Mouse (Mus musculus) megakaryocyte, embryonic 14.5 days (primary cell): Measurements from ENCODE around the gene Chd4. TPM values are rescaled to one million over a fixed set of nuclear protein-coding genes. Genes with fewer than 3 reads are reported as not detected.

Source experiments
- H3K27me3 ChIP-seq: replicated peaks from 2 replicates; pipeline ENCODE3; 2012; ENCODE audit warnings: inconsistent platforms
- H3K36me3 ChIP-seq: replicated peaks from 2 replicates; pipeline ENCODE3; 2012; ENCODE audit warnings: low read length, inconsistent platforms, mixed read lengths
- H3K4me1 ChIP-seq: 2 replicates; pipeline ENCODE4 v1.6.1; 2012; ENCODE audit warnings: inconsistent platforms
- H3K4me3 ChIP-seq: replicated peaks from 2 replicates; pipeline ENCODE3; 2012; ENCODE audit warnings: moderate library complexity, mild to moderate bottlenecking, inconsistent platforms
- H3K9me3 ChIP-seq: 2 replicates; pipeline ENCODE4 v1.6.1; 2012; ENCODE audit warnings: inconsistent platforms
- FLI1 ChIP-seq: IDR thresholded peaks from 2 replicates; pipeline ENCODE4 v1.6.1; 2012; ENCODE audit warnings: low read length, inconsistent platforms, mixed read lengths
- GATA1 ChIP-seq: IDR thresholded peaks from 3 replicates; pipeline ENCODE4 v1.6.1; 2012; ENCODE audit warnings: mixed read lengths, low read length, inconsistent platforms, borderline replicate concordance
- polyA plus RNA-seq: library from polyadenylated mRNA; stranded (reverse); fragments of >175 nt; gene quantifications from 2 replicates; pipeline ENCODE4 v1.2.3, GENCODE M21; 2012; ENCODE audit warnings: low replicate concordance; ENCODE audit not compliant: insufficient read depth

Chd4 gene
- polyA plus RNA-seq, 1 experiment: 90.6 TPM

GRCm38 (mm10) chr6:125137002-125137671 lies 41.4 kb downstream of the Chd4 start:
- TF ChIP-seq FLI1: no peak
- TF ChIP-seq GATA1: no peak
- Histone ChIP-seq H3K27me3 (no peaks in the 10 kb centered on the region), H3K4me3 (no peak overlapping the region), H3K4me1 (peaks cover 40% of the 10 kb centered on the region), H3K9me3 (no peaks in the 10 kb centered on the region), H3K36me3 (peaks cover 89% of the 10 kb centered on the region)

DNA sequence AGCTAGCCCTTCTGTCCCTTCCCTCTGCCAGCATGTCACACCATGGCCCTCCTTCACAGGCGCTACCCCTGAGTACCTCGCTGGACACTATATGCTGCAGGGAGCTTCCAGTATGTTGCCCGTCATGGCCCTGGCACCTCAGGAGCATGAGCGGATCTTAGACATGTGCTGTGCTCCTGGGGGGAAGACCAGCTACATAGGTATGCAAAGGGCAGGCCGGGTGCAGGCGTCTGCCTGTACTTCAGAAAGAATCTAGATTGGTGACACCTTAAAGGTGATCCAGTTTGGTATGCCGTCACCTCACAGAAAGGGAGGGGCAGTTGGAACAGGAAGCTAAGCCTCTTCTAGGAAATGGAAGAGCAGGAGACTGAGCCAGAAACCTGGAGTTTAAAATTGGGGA lies 44.0 kb downstream of the Chd4 start:
- Histone ChIP-seq H3K9me3 (no peaks in the 10 kb centered on the region), H3K4me1 (peaks cover 28% of the 10 kb centered on the region), H3K36me3 (peaks cover 91% of the 10 kb centered on the region), H3K4me3 (no peak overlapping the region), H3K27me3 (no peaks in the 10 kb centered on the region)
- TF ChIP-seq GATA1 (no peak), FLI1 (no peak)

- H3K36me3 ChIP-seq: peaks cover 74% of the 10 kb centered on the region
Measured at GRCm38 (mm10) chr6:125142436-125142835, 46.7 kb downstream of the Chd4 start.

DNA sequence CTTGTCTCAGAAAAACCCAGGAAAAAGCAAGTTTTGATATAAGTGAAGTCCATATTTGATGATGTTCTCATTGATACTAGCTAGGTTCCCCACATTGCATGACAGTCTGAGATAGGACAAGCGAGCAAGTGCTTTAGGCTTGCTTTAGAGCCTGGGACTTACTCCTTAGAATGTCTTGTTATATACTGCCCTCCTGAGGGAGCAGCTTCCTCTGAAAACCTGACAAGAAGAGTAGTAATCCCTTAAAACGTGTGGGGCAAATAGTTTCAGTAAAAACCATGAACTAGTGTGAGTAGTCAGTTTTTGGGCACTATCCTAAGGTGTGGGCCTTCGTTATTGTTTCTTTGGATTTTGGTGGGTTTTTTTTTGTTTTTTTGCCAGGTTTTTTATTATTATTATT lies 47.3 kb downstream of the Chd4 start:
- Histone ChIP-seq H3K27me3 (no peaks in the 10 kb centered on the region), H3K4me3 (no peak overlapping the region), H3K9me3 (no peaks in the 10 kb centered on the region), H3K36me3 (peaks cover 71% of the 10 kb centered on the region), H3K4me1 (peaks cover 52% of the 10 kb centered on the region)
- TF ChIP-seq GATA1: no peak
- TF ChIP-seq FLI1: no peak

More at GRCm38 (mm10) chr6:125142436-125142835, 46.7 kb downstream of the Chd4 start:
- Histone ChIP-seq H3K4me3 (no peak overlapping the region), H3K27me3 (no peaks in the 10 kb centered on the region), H3K4me1 (peaks cover 45% of the 10 kb centered on the region), H3K9me3 (no peaks in the 10 kb centered on the region)
- TF ChIP-seq FLI1 (no peak), GATA1 (no peak)

DNA sequence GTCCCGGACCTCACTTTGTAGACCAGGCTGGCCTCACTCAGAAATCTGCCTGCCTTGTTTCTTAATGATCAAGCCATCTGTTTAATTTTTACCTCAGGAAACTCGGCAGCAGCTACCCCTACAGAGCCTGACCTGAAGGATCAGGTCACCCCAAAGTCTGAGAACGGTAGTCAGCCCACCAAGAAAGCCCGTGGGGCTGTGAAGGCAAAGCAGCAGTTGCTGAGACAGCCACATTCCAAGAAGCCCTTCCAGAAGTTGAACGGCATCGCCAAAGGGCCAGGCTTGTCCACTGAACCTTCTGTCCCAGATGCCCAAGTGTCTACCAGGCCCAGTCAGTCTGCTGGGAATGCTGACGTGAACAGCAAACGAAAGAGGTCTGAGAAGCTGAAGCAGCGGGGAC lies 48.1 kb downstream of the Chd4 start:
- H3K27me3 ChIP-seq: no peaks in the 10 kb centered on the region
- H3K4me1 ChIP-seq: peaks cover 60% of the 10 kb centered on the region
- H3K36me3 ChIP-seq: peaks cover 71% of the 10 kb centered on the region
- H3K4me3 ChIP-seq: peak overlapping the region; percentile 23
- H3K9me3 ChIP-seq: no peaks in the 10 kb centered on the region
- no peak for TF ChIP-seq GATA1

DNA sequence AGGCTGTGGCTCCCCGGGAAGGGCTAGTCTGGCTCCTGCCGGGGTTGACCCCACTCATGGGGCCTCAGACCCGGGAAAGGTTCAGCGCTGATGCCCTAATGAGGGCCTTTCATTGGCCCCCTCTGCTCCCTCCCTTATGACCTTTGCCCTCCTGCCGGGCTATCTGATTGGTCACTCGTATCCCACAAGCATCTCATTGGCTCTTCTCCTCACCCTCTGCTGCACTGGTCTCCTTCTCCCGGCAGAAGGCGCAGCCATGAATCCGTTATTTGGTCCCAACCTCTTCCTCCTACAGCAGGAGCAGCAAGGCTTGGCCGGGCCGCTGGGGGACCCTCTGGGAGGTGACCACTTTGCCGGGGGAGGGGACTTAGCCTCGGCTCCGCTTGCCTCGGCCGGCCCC lies 49.2 kb downstream of the Chd4 start, which contains the start of gene Iffo1:
Gene Iffo1 (plus strand): TSS at position 241 of the 400 bp plus-strand sequence.
- H3K4me3 ChIP-seq: peak within 1 kb of the TSS; percentile 99

GRCm38 (mm10) chr6:125145479-125145951 lies 49.7 kb downstream of the Chd4 start:
- H3K27me3 ChIP-seq: no peaks in the 10 kb centered on the region
- H3K4me1 ChIP-seq: peaks cover 62% of the 10 kb centered on the region
- no peaks in the 10 kb centered on the region for H3K9me3 ChIP-seq
- H3K36me3 ChIP-seq: peaks cover 68% of the 10 kb centered on the region
- TF ChIP-seq GATA1 (no peak), FLI1 (no peak)
- H3K4me3 ChIP-seq: peak overlapping the region; percentile 99

More for the DNA sequence above, 49.2 kb downstream of the Chd4 start, which contains the start of gene Iffo1:
- Histone ChIP-seq H3K27me3 (no peaks in the 10 kb centered on the region), H3K36me3 (peaks cover 70% of the 10 kb centered on the region), H3K4me1 (peaks cover 66% of the 10 kb centered on the region), H3K9me3 (no peaks in the 10 kb centered on the region)
- TF ChIP-seq GATA1 (no peak), FLI1 (no peak)

- H3K36me3 ChIP-seq: peaks cover 68% of the 10 kb centered on the region
Measured at GRCm38 (mm10) chr6:125146148-125146547, 50.4 kb downstream of the Chd4 start.

GRCm38 (mm10) chr6:125146797-125147196 lies 51.0 kb downstream of the Chd4 start:
- Histone ChIP-seq H3K27me3 (no peaks in the 10 kb centered on the region), H3K4me3 (peak overlapping the region; percentile 99), H3K36me3 (peaks cover 68% of the 10 kb centered on the region), H3K4me1 (peaks cover 67% of the 10 kb centered on the region), H3K9me3 (no peaks in the 10 kb centered on the region)
- TF ChIP-seq GATA1 (no peak), FLI1 (no peak)

More at GRCm38 (mm10) chr6:125146148-125146547, 50.4 kb downstream of the Chd4 start:
- no peak for TF ChIP-seq FLI1
- no peak for TF ChIP-seq GATA1
- Histone ChIP-seq H3K27me3 (no peaks in the 10 kb centered on the region), H3K9me3 (no peaks in the 10 kb centered on the region), H3K4me3 (peak overlapping the region; percentile 99), H3K4me1 (peaks cover 64% of the 10 kb centered on the region)

- H3K4me1 ChIP-seq: peaks cover 73% of the 10 kb centered on the region
- peaks cover 68% of the 10 kb centered on the region for H3K36me3 ChIP-seq
Measured at GRCm38 (mm10) chr6:125147329-125147728, 51.5 kb downstream of the Chd4 start.

More at GRCm38 (mm10) chr6:125147329-125147728, 51.5 kb downstream of the Chd4 start:
- Histone ChIP-seq H3K27me3 (no peaks in the 10 kb centered on the region), H3K9me3 (no peaks in the 10 kb centered on the region), H3K4me3 (peak overlapping the region; percentile 99)
- TF ChIP-seq FLI1 (no peak), GATA1 (no peak)
